Mouse (Mus musculus) midbrain, embryonic 16.5 days (tissue): ENCODE data around the gene Ell2. TPM values are rescaled to one million over a fixed set of nuclear protein-coding genes. Genes with fewer than 3 reads are reported as not detected.

Experiments
- ATAC-seq: fragments of 200-750 bp; cut with Nextera tagmentation; 2 replicates; pipeline ENCODE4 v1.8.0; 2017; ENCODE audit warnings: moderate TSS enrichment
- H3K27ac ChIP-seq: fragments of 300-500 bp; sonication (generic); 2 replicates; pipeline ENCODE4 v1.5.1; 2014; ENCODE audit warnings: mild to moderate bottlenecking, low read length, mixed read lengths
- H3K27me3 ChIP-seq: fragments of 300-500 bp; sonication (generic); 2 replicates; pipeline ENCODE4 v1.6.1; 2014; ENCODE audit warnings: low read depth, low read length, mixed read lengths; ENCODE audit not compliant: control insufficient read depth, insufficient read depth
- H3K36me3 ChIP-seq: fragments of 300-500 bp; sonication (generic); 2 replicates; pipeline ENCODE4 v1.6.1; 2014; ENCODE audit warnings: mild to moderate bottlenecking, low read length, moderate library complexity, mixed read lengths; ENCODE audit not compliant: control insufficient read depth, insufficient read depth
- H3K4me1 ChIP-seq: fragments of 300-500 bp; sonication (generic); 2 replicates; pipeline ENCODE4 v1.6.1; 2014; ENCODE audit warnings: mild to moderate bottlenecking, low read length, mixed read lengths; ENCODE audit not compliant: control insufficient read depth, insufficient read depth
- H3K4me2 ChIP-seq: fragments of 300-500 bp; sonication (generic); 2 replicates; pipeline ENCODE4 v1.6.1; 2014; ENCODE audit warnings: mild to moderate bottlenecking, low read length, mixed read lengths
- H3K4me3 ChIP-seq: fragments of 300-500 bp; sonication (generic); 2 replicates; pipeline ENCODE4 v1.5.1; 2014; ENCODE audit warnings: low read depth, mild to moderate bottlenecking, low read length, moderate library complexity, mixed read lengths
- H3K9ac ChIP-seq: fragments of 300-500 bp; sonication (generic); 2 replicates; pipeline ENCODE4 v1.6.1; 2014; ENCODE audit warnings: low read depth, low read length, mixed read lengths
- H3K9me3 ChIP-seq: fragments of 300-500 bp; sonication (generic); replicated peaks from 2 replicates; pipeline ENCODE4 v1.6.1; 2014; ENCODE audit warnings: mild to moderate bottlenecking, low read length, mixed read lengths; ENCODE audit not compliant: control insufficient read depth, poor library complexity, severe bottlenecking
- WGBS: fragments of 180-500 bp; shearing (Covaris S2); extraction: QIAGEN DNeasy Blood & Tissue Kit; methylation state at CpG from one replicate; pipeline ENCODE4 v1.1.7; 2014; 5-methylcytosine and 5-hydroxymethylcytosine counted together
- polyA plus RNA-seq: library from polyadenylated mRNA; unstranded; fragments of >200 nt; fragmentation: Nextera tagmentation; extraction: Ambion mirVana; gene quantifications from 2 replicates; pipeline ENCODE4 v1.2.1, GENCODE M21; 2015

Gene Ell2
- polyA plus RNA-seq, 1 experiment from 2014 or later = 1.6 TPM

- Histone ChIP-seq H3K9me3 (no peaks in the 10 kb centered on the region), H3K4me3 (no peak overlapping the region), H3K36me3 (no peaks in the 10 kb centered on the region), H3K4me2 (no peak overlapping the region), H3K27ac (no peak overlapping the region), H3K27me3 (no peaks in the 10 kb centered on the region), H3K9ac (no peak overlapping the region), H3K4me1 (no peaks in the 10 kb centered on the region)
- no peak for ATAC-seq
- whole genome bisulfite sequencing = 98% methylated on average over 2 of the region's 2 CpGs
Observed at GRCm38 (mm10) chr13:75770744-75771143, 64.2 kb downstream of the Ell2 start.

- 87% methylated on average over 4 of the region's 4 CpGs for WGBS
- Histone ChIP-seq H3K4me1 (no peaks in the 10 kb centered on the region), H3K9ac (no peak overlapping the region), H3K36me3 (no peaks in the 10 kb centered on the region), H3K9me3 (no peaks in the 10 kb centered on the region), H3K4me2 (no peak overlapping the region), H3K27me3 (no peaks in the 10 kb centered on the region), H3K4me3 (no peak overlapping the region), H3K27ac (no peak overlapping the region)
- ATAC-seq = no peak
Observed at GRCm38 (mm10) chr13:75771404-75771803, 64.8 kb downstream of the Ell2 start.

GRCm38 (mm10) chr13:75771984-75772730, 65.6 kb downstream of the Ell2 start:
- Histone ChIP-seq H3K27ac (no peak overlapping the region), H3K36me3 (no peaks in the 10 kb centered on the region), H3K9me3 (no peaks in the 10 kb centered on the region), H3K4me2 (no peak overlapping the region), H3K27me3 (no peaks in the 10 kb centered on the region), H3K4me3 (no peak overlapping the region), H3K9ac (no peak overlapping the region), H3K4me1 (no peaks in the 10 kb centered on the region)
- ATAC-seq = no peak
- 95% methylated on average over 3 of the region's 3 CpGs for WGBS

- H3K4me1 ChIP-seq = no peaks in the 10 kb centered on the region
- no peak overlapping the region for H3K27ac ChIP-seq
- H3K27me3 ChIP-seq = no peaks in the 10 kb centered on the region
- no peaks in the 10 kb centered on the region for H3K9me3 ChIP-seq
- H3K36me3 ChIP-seq = no peaks in the 10 kb centered on the region
- no peak overlapping the region for H3K4me2 ChIP-seq
- H3K4me3 ChIP-seq = no peak overlapping the region
- ATAC-seq = no peak
- H3K9ac ChIP-seq = no peak overlapping the region
Observed at GRCm38 (mm10) chr13:75775961-75776360, 69.4 kb downstream of the Ell2 start.

- no peaks in the 10 kb centered on the region for H3K36me3 ChIP-seq
- H3K4me3 ChIP-seq = no peak overlapping the region
- no peak overlapping the region for H3K4me2 ChIP-seq
- H3K27ac ChIP-seq = no peak overlapping the region
- no peaks in the 10 kb centered on the region for H3K4me1 ChIP-seq
- no peaks in the 10 kb centered on the region for H3K27me3 ChIP-seq
- WGBS = 60% methylated on average over 1 of the region's 1 CpGs
- no peaks in the 10 kb centered on the region for H3K9me3 ChIP-seq
- H3K9ac ChIP-seq = no peak overlapping the region
- ATAC-seq = no peak
Observed at GRCm38 (mm10) chr13:75776692-75777091, 70.1 kb downstream of the Ell2 start.

- H3K27me3 ChIP-seq = no peaks in the 10 kb centered on the region
Observed at GRCm38 (mm10) chr13:75778156-75778555, 71.6 kb downstream of the Ell2 start.

GRCm38 (mm10) chr13:75779169-75779568, 72.6 kb downstream of the Ell2 start:
- no peak overlapping the region for H3K27ac ChIP-seq
- no peaks in the 10 kb centered on the region for H3K4me1 ChIP-seq
- WGBS = 94% methylated on average over 2 of the region's 2 CpGs
- no peak for ATAC-seq
- H3K9ac ChIP-seq = no peak overlapping the region
- H3K36me3 ChIP-seq = no peaks in the 10 kb centered on the region
- H3K4me2 ChIP-seq = no peak overlapping the region
- no peak overlapping the region for H3K4me3 ChIP-seq
- H3K9me3 ChIP-seq = no peaks in the 10 kb centered on the region
- no peaks in the 10 kb centered on the region for H3K27me3 ChIP-seq

More at GRCm38 (mm10) chr13:75778156-75778555, 71.6 kb downstream of the Ell2 start:
- Histone ChIP-seq H3K4me2 (no peak overlapping the region), H3K27ac (no peak overlapping the region), H3K36me3 (no peaks in the 10 kb centered on the region), H3K9ac (no peak overlapping the region), H3K4me1 (no peaks in the 10 kb centered on the region), H3K9me3 (no peaks in the 10 kb centered on the region), H3K4me3 (no peak overlapping the region)
- 89% methylated on average over 6 of the region's 6 CpGs for WGBS
- ATAC-seq = no peak

- H3K4me1 ChIP-seq = no peaks in the 10 kb centered on the region
- no peak overlapping the region for H3K9ac ChIP-seq
- H3K9me3 ChIP-seq = no peaks in the 10 kb centered on the region
- no peak overlapping the region for H3K4me2 ChIP-seq
- no peak overlapping the region for H3K27ac ChIP-seq
- no peaks in the 10 kb centered on the region for H3K27me3 ChIP-seq
- ATAC-seq = no peak
- WGBS = 72% methylated on average over 2 of the region's 2 CpGs
- H3K36me3 ChIP-seq = no peaks in the 10 kb centered on the region
- no peak overlapping the region for H3K4me3 ChIP-seq
Observed at GRCm38 (mm10) chr13:75780096-75780495, 73.5 kb downstream of the Ell2 start.

GRCm38 (mm10) chr13:75785726-75786125, 79.2 kb downstream of the Ell2 start:
- H3K27ac ChIP-seq = no peak overlapping the region
- H3K4me3 ChIP-seq = no peak overlapping the region
- no peaks in the 10 kb centered on the region for H3K36me3 ChIP-seq
- ATAC-seq = no peak
- H3K4me2 ChIP-seq = no peak overlapping the region
- H3K9ac ChIP-seq = no peak overlapping the region
- H3K4me1 ChIP-seq = no peaks in the 10 kb centered on the region
- no peaks in the 10 kb centered on the region for H3K27me3 ChIP-seq
- 62% methylated on average over 4 of the region's 4 CpGs for WGBS
- no peaks in the 10 kb centered on the region for H3K9me3 ChIP-seq
